8 mouse cellular contexts compared by ENCODE assay signal in genomic region chr13:44733373-44734111, GRCm38 (mm10). TPM values are rescaled to one million over a fixed set of nuclear protein-coding genes. Genes with fewer than 3 reads are reported as not detected.
DNase-seq lines count a peak whose midpoint lies in the region; ATAC-seq and TF ChIP-seq lines count a peak whose summit lies in the region.

No protein-coding gene starts in this region.

- H3K9ac ChIP-seq in kidney, embryonic 15.5 days = peak overlapping the region; percentile 80
- peak overlapping the region; percentile 93 for H3K9ac ChIP-seq in liver, embryonic 12.5 days

- DNase-seq in B cell, adult 2 months = peak; percentile 91 to 93
- DNase-seq in heart, embryonic 10.5 days (ENCODE audit: low spot score) = peak; percentile 95
- peak; percentile 95 for DNase-seq in naive thymus-derived CD4-positive, alpha-beta T cell, adult 2 months (ENCODE audit: low read depth)
- peak; percentile 93 for DNase-seq in splenic B cell, adult 2 months (ENCODE audit: low read depth, low spot score)

- no peaks in the 10 kb centered on the region for H3K9me3 ChIP-seq in heart, embryonic 10.5 days
- no peaks in the 10 kb centered on the region for H3K9me3 ChIP-seq in kidney, embryonic 15.5 days (replicated peaks)
- H3K9me3 ChIP-seq in liver, embryonic 12.5 days (replicated peaks) = no peaks in the 10 kb centered on the region

- ATAC-seq in kidney, embryonic 15.5 days (replicated peaks; ENCODE audit: low FRiP score) = peak; percentile 37
- peak; percentile 70 for ATAC-seq in liver, embryonic 12.5 days

- under 1% methylated on average over 62 of the region's 71 CpGs for WGBS in heart, embryonic 10.5 days
- WGBS in kidney, embryonic 15.5 days = under 1% methylated on average over 60 of the region's 71 CpGs
- WGBS in liver, embryonic 12.5 days (ENCODE audit: insufficient replicate concordance) = under 1% methylated on average over 69 of the region's 71 CpGs

- peaks cover 26% of the 10 kb centered on the region for H3K4me1 ChIP-seq in bone marrow macrophage, adult 2 months (ENCODE audit: control insufficient read depth, insufficient read depth, low read length)
- H3K4me1 ChIP-seq in embryonic fibroblast, embryonic 13.5 days (ENCODE audit: control insufficient read depth, insufficient read depth, low read length) = no peaks in the 10 kb centered on the region
- H3K4me1 ChIP-seq in heart, embryonic 10.5 days = peaks cover 36% of the 10 kb centered on the region
- H3K4me1 ChIP-seq in kidney, embryonic 15.5 days = peaks cover 29% of the 10 kb centered on the region
- H3K4me1 ChIP-seq in liver, embryonic 12.5 days = peaks cover 35% of the 10 kb centered on the region

- TF ChIP-seq POLR2A in bone marrow macrophage, adult 2 months (IDR thresholded peaks at IDR 0.05; ENCODE audit: borderline replicate concordance, low read depth, low read length) = no peak
- 0 out of 2 replicates have a peak, but pooled peaks have one; percentile 18 for TF ChIP-seq POLR2A in embryonic fibroblast, embryonic 13.5 days (IDR thresholded peaks at IDR 0.05; ENCODE audit: low read depth, low read length)

- no peaks in the 10 kb centered on the region for H3K27me3 ChIP-seq in heart, embryonic 10.5 days (ENCODE audit: insufficient read depth, poor library complexity, severe bottlenecking)
- H3K27me3 ChIP-seq in kidney, embryonic 15.5 days = no peaks in the 10 kb centered on the region
- no peaks in the 10 kb centered on the region for H3K27me3 ChIP-seq in liver, embryonic 12.5 days (replicated peaks)
- H3K27me3 ChIP-seq in splenic B cell, adult 2 months (ENCODE audit: control insufficient read depth, insufficient read depth, low read length, poor library complexity, severe bottlenecking) = no peaks in the 10 kb centered on the region

- H3K36me3 ChIP-seq in heart, embryonic 10.5 days = no peaks in the 10 kb centered on the region
- H3K36me3 ChIP-seq in kidney, embryonic 15.5 days = no peaks in the 10 kb centered on the region
- H3K36me3 ChIP-seq in liver, embryonic 12.5 days = no peaks in the 10 kb centered on the region
- no peaks in the 10 kb centered on the region for H3K36me3 ChIP-seq in splenic B cell, adult 2 months (ENCODE audit: control insufficient read depth, insufficient read depth, low read length, poor library complexity, severe bottlenecking)

- peak overlapping the region; percentile 77 for H3K4me3 ChIP-seq in bone marrow macrophage, adult 2 months (ENCODE audit: insufficient read depth, low read length)
- peak overlapping the region; percentile 64 for H3K4me3 ChIP-seq in embryonic fibroblast, embryonic 13.5 days (ENCODE audit: insufficient read depth, low read length)
- peak overlapping the region; percentile 82 for H3K4me3 ChIP-seq in heart, embryonic 10.5 days
- H3K4me3 ChIP-seq in kidney, embryonic 15.5 days (replicated peaks) = peak overlapping the region; percentile 85
- peak overlapping the region; percentile 74 for H3K4me3 ChIP-seq in liver, embryonic 12.5 days

- no peak; the same call in 1 of the 2 replicates for TF ChIP-seq CTCF in bone marrow macrophage, adult 2 months (IDR thresholded peaks at IDR 0.05; ENCODE audit: low read depth, low read length)
- TF ChIP-seq CTCF in embryonic fibroblast, embryonic 13.5 days (IDR thresholded peaks at IDR 0.05; ENCODE audit: borderline replicate concordance, insufficient read depth, low read length) = no peak

- peak overlapping the region; percentile 68 for H3K4me2 ChIP-seq in kidney, embryonic 15.5 days
- H3K4me2 ChIP-seq in liver, embryonic 12.5 days = peak overlapping the region; percentile 96

- peak overlapping the region; percentile 36 for H3K27ac ChIP-seq in bone marrow macrophage, adult 2 months (ENCODE audit: insufficient read depth, low read depth, low read length)
- H3K27ac ChIP-seq in embryonic fibroblast, embryonic 13.5 days (ENCODE audit: insufficient read depth, low read length) = no peak overlapping the region
- peak overlapping the region; percentile 99 for H3K27ac ChIP-seq in heart, embryonic 10.5 days
- peak overlapping the region; percentile 92 for H3K27ac ChIP-seq in kidney, embryonic 15.5 days
- peak overlapping the region; percentile 90 for H3K27ac ChIP-seq in liver, embryonic 12.5 days

RNA-seq across cellular contexts. Expression of gene Jarid2, which starts 4.3 kb away (rescaled TPM):
- 41.4 and 45.8 TPM in 2 replicates for polyA plus RNA-seq in bone marrow macrophage, adult 2 months (2012; ENCODE audit: insufficient read depth, insufficient read length, missing spikeins)
- 9.7 and 14.4 TPM in 2 replicates for polyA plus RNA-seq in embryonic fibroblast, embryonic 13.5 days (2011; ENCODE audit: insufficient read length, low read depth, missing spikeins)
- polyA plus RNA-seq in heart, embryonic 10.5 days (2016; fragmentation: Nextera tagmentation; extraction: Ambion mirVana) = 37.0 and 39.8 TPM in 2 replicates
- 38.9 and 39.8 TPM in 2 replicates for polyA plus RNA-seq in kidney, embryonic 15.5 days (2015; fragmentation: Nextera tagmentation; extraction: Ambion mirVana)
- polyA plus RNA-seq in liver, embryonic 12.5 days (2016; fragmentation: Nextera tagmentation; extraction: Ambion mirVana) = 18.0 and 21.0 TPM in 2 replicates
